Mouse (Mus musculus) G1E (cell line): ENCODE measurements around the gene Ubxn10. TPM values are rescaled to one million over a fixed set of nuclear protein-coding genes. Genes with fewer than 3 reads are reported as not detected.

Source experiments
- ATAC-seq: 2 replicates; pipeline ENCODE4 v1.8.0; 2016; ENCODE audit warnings: mild to moderate bottlenecking; ENCODE audit not compliant: insufficient number of reproducible peaks, poor library complexity, low FRiP score, severe bottlenecking; ENCODE audit errors: extremely low read depth
- DNase-seq: peaks from one replicate; pipeline ENCODE4 v3.0.0; 2012; ENCODE audit warnings: low spot score
- H3K27me3 ChIP-seq: 2 replicates; pipeline ENCODE4 v1.6.1; 2012; ENCODE audit warnings: mild to moderate bottlenecking, low read length, inconsistent platforms; ENCODE audit not compliant: insufficient read depth
- H3K36me3 ChIP-seq: replicated peaks from 2 replicates; pipeline ENCODE3; 2012; ENCODE audit warnings: mild to moderate bottlenecking, inconsistent platforms
- H3K4me1 ChIP-seq: 2 replicates; pipeline ENCODE4 v1.6.1; 2012; ENCODE audit warnings: low read depth, low read length, inconsistent platforms, mixed read lengths; ENCODE audit not compliant: insufficient read depth
- H3K4me3 ChIP-seq: 2 replicates; pipeline ENCODE4 v1.5.1; 2012; ENCODE audit warnings: low read depth, mild to moderate bottlenecking, inconsistent platforms, low read length, moderate library complexity, mixed read lengths
- H3K9me3 ChIP-seq: replicated peaks from 2 replicates; pipeline ENCODE4 v1.6.1; 2012; ENCODE audit warnings: inconsistent platforms
- CTCF ChIP-seq: IDR thresholded peaks from 2 replicates; pipeline ENCODE4 v1.5.1; 2012; ENCODE audit warnings: low read depth, low read length, inconsistent platforms, mixed read lengths
- GATA1 ChIP-seq: IDR thresholded peaks from 2 replicates; pipeline ENCODE4 v1.6.1; 2012; ENCODE audit warnings: borderline replicate concordance, low read length, inconsistent platforms, mixed read lengths
- GATA2 ChIP-seq: IDR thresholded peaks from 2 replicates; pipeline ENCODE4 v1.6.1; 2012; ENCODE audit warnings: low read depth, low read length, inconsistent platforms, borderline replicate concordance
- POLR2AphosphoS5 ChIP-seq: IDR thresholded peaks from 2 replicates; pipeline ENCODE4 v1.6.1; 2012; ENCODE audit warnings: low read depth, low read length, inconsistent platforms; ENCODE audit not compliant: insufficient replicate concordance
- TAL1 ChIP-seq: conservative IDR thresholded peaks from 2 replicates; pipeline ENCODE4 v1.6.1; 2012; ENCODE audit warnings: low read depth, low read length, inconsistent platforms, mixed read lengths
- polyA plus RNA-seq: library from polyadenylated mRNA; stranded (reverse); fragments of >175 nt; gene quantifications from 2 replicates; pipeline ENCODE4 v1.2.3, GENCODE M21; 2012
- total RNA-seq, 2 experiments: library from RNA; stranded (forward) in 1 of 2; stranded (reverse) in 1 of 2; fragments of 200-1000 nt in 1 of 2; fragments of >200 nt in 1 of 2; fragmentation: Nextera tagmentation in 1 of 2; gene quantifications; 2 replicates each; pipeline ENCODE4 v1.2.3; 2014 to 2017

The Ubxn10 gene
- total and polyA plus RNA-seq, 3 experiments = 0.33 TPM; not detected in 2

DNA sequence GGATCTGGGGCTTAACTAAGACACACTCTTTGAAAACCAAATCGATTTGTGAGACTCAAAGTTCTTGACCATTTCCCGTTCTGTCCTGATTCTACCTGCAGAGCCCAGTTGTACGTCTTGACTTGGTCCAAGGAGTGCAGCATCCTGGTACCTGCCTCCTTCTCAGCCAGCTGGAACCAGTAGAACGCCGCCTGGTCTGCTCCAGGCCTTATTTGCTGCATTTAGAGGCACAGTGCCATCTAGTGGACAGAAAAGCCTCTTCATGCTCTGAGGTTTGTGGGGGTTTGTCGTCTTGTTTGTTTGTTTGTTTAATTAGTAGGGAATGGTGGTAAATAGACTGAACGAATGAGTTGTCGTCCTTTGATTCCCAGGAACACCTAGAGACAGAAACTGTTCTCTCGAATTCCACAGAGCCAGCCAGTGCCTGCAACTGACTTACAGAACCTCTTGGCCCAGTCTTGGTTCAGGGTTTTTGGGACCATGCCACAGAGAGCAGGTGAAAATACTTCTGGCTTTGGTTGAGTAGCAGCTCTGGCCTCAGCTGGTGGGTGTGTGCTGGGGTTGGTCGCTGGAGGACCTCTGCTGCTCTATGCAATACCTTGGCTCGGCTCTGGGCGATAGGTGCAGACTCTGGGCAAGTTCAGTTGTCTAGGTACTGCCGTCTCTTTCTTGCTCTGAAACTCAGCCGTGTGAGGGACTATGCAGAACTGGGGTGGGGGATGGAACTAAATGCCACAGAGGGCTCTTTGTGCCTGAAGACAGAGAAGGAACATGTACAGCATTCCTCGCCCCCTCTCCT, 36.6 kb downstream of the Ubxn10 start:
- H3K9me3 ChIP-seq = peaks cover 56% of the 10 kb centered on the region
- ATAC-seq (no peak), DNase-seq (no peak)
- TF ChIP-seq GATA2 (no peak), TAL1 (no peak), POLR2AphosphoS5 (no peak), CTCF (no peak), GATA1 (no peak)
- H3K4me1 ChIP-seq = no peaks in the 10 kb centered on the region
- no peaks in the 10 kb centered on the region for H3K27me3 ChIP-seq
- no peak overlapping the region for H3K4me3 ChIP-seq
- H3K36me3 ChIP-seq = no peaks in the 10 kb centered on the region

DNA sequence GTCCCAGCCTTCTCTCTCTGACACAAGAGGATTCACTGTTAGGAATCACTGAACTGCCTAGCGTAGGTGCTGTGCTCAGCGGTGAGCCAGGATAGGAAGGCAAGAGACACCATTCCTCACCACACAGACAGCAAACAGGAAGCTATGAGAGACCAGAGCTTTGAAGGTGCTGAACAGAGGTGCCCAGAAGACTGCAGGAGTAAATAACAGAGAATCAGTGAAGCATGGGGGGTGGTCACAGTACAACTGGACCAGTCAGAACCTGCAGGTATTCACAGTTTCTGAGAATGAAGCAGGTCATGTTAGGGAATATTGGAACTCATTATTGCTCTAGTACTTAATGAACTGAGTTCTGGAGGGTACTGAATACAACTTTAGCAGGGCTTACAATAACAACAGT, 38.7 kb downstream of the Ubxn10 start:
- no peak overlapping the region for H3K4me3 ChIP-seq
- no peaks in the 10 kb centered on the region for H3K36me3 ChIP-seq
- no peak for DNase-seq
- H3K9me3 ChIP-seq = peaks cover 50% of the 10 kb centered on the region
- H3K4me1 ChIP-seq = no peaks in the 10 kb centered on the region
- no peak for TF ChIP-seq GATA2
- no peak for TF ChIP-seq TAL1
- TF ChIP-seq POLR2AphosphoS5 = no peak
- no peak for TF ChIP-seq CTCF
- TF ChIP-seq GATA1 = no peak
- no peaks in the 10 kb centered on the region for H3K27me3 ChIP-seq
- ATAC-seq = no peak

DNA sequence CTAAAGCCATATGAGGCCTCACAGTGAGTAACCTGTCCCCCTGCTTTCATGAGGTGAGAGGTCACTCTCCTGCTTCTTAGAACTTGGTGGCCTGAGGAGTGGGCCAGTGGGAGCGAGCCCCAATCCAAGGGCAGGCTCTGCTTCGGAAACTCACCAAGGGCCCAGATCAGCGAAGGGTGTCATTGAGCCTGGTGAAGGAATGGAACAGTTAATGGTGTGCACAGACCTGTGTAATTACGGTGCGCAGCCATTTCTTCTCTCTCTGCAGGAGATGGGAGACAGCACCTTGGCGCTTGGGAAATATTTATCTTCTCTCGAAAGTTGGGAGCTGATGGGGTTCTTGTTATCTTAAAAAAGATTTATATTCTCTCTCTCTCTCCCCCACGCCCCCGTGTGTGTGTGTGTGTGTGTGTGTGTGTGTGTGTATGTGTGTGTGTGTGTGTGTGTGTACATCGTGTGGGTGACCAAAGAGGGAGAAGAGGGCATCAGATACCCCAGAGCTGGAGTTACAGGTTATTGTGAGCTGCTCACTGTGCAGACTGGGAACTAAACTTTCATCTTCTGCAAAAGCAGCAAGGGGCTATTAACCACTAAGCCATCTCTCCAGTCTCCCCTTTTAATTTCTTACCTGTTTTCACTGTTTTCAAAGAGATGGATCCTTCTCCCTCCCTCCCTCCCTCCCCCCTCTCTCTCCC, 39.7 kb downstream of the Ubxn10 start:
- H3K36me3 ChIP-seq = no peaks in the 10 kb centered on the region
- TF ChIP-seq GATA1 = no peak
- TF ChIP-seq GATA2 = no peak
- TF ChIP-seq CTCF = no peak
- no peak for TF ChIP-seq POLR2AphosphoS5
- TF ChIP-seq TAL1 = no peak
- H3K27me3 ChIP-seq = no peaks in the 10 kb centered on the region
- no peak overlapping the region for H3K4me3 ChIP-seq
- peaks cover 41% of the 10 kb centered on the region for H3K9me3 ChIP-seq
- DNase-seq = no peak
- no peaks in the 10 kb centered on the region for H3K4me1 ChIP-seq
- ATAC-seq = no peak

DNA sequence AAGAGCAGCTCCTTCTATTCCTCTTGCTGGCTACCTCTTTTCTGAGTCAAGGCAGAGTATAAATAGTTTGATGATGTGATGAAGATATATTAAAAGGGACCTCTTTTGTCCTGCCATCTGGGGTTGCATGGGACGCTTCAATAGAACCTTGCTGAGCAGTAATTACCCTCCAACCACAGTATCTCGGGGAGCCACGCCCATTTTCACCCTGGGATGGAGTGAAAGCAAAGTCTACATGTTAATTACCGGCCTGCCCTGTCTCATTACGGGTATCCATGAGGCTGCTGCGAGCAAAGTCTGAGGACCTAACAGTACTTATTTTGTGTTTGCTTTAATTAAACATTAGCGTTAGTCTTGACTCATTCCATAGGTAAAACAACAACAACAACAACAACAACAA, 40.2 kb downstream of the Ubxn10 start:
- H3K9me3 ChIP-seq = peaks cover 44% of the 10 kb centered on the region
- no peak for ATAC-seq

DNA sequence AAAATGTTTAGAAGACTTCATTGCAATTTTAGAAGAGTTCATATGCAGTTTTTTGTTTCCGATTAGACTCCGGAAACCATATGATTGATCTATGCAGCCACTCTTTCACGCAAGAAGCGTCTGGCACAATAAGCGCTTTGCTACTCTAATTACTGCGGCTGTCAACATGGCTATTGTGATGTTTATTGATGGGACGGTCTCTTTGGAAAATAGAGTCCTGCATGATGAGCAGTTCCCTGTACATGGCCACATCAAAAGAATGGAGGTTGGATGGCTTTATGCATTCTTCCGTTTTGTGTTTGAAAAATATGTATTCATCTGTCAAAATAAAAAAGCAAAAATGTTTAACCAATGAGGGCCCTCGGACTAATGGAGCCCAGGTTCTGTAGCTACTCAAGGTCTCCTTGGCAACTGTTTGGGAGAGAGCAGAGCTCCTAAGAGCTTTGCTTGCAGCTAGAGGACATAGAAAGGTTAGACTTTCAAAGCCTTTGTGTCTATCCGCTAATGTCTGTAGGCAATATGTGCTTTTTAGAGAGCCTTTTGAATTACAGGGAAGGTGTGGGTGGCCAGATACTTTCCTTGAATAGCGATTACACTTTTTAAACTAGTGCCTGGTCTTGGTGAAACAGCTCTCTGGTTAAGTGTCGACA, 43.8 kb downstream of the Ubxn10 start:
- Histone ChIP-seq H3K27me3 (no peaks in the 10 kb centered on the region), H3K4me1 (no peaks in the 10 kb centered on the region)
- TF ChIP-seq GATA1 (no peak), CTCF (no peak), POLR2AphosphoS5 (no peak), TAL1 (no peak), GATA2 (no peak)

More for the DNA sequence above, 40.2 kb downstream of the Ubxn10 start:
- Histone ChIP-seq H3K36me3 (no peaks in the 10 kb centered on the region), H3K4me1 (no peaks in the 10 kb centered on the region), H3K4me3 (no peak overlapping the region), H3K27me3 (no peaks in the 10 kb centered on the region)
- TF ChIP-seq GATA2 (no peak), CTCF (no peak), POLR2AphosphoS5 (no peak), GATA1 (no peak), TAL1 (no peak)
- DNase-seq = no peak

DNA sequence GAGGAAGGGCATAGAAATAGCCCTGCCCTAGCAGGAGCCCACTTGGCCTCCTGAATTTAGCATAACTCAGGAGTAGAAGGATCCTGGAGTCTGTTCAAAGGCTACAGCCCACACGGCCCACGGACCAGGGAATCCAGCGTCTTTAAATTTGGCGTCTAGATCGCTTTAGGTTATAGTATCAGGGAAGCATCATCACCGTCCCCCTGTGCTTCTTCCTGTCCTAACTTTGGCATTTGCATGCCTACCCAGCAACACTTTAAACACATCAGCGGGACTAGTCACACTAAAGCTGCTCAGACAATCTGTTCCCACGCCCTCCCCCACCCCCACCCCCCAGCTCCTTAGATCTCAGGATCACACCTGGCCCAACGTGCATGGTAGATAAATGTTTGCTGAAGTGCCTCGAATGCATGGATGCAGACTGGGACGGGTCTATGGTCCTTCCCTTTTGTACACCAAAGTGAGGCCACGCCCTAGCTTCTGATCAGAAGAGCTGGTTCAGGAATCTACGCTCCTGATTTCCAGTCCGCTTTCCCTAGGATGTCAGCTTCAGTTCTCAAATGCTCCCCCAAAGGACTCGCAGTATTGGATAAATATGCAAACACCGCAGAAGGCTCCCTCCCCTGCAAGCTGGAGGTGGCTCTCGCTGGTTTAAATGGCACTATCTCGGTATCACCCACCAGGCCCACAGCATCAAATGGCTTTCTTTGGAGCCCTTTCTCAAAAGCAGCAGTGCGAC, 45.4 kb downstream of the Ubxn10 start:
- TF ChIP-seq GATA1 (no peak), TAL1 (no peak)
- DNase-seq (no peak), ATAC-seq (no peak)
- Histone ChIP-seq H3K4me1 (no peaks in the 10 kb centered on the region), H3K27me3 (no peaks in the 10 kb centered on the region), H3K9me3 (peaks cover 48% of the 10 kb centered on the region), H3K36me3 (no peaks in the 10 kb centered on the region), H3K4me3 (no peak overlapping the region)

More for the DNA sequence above, 43.8 kb downstream of the Ubxn10 start:
- ATAC-seq (no peak), DNase-seq (no peak)
- no peak overlapping the region for H3K4me3 ChIP-seq
- H3K36me3 ChIP-seq = no peaks in the 10 kb centered on the region
- peaks cover 51% of the 10 kb centered on the region for H3K9me3 ChIP-seq
